Mouse (Mus musculus) ES-Bruce4 (cell line): ENCODE measurements around the gene Bckdha. TPM values are rescaled to one million over a fixed set of nuclear protein-coding genes. Genes with fewer than 3 reads are reported as not detected.

Experiments
- H3K27ac ChIP-seq: 2 replicates; pipeline ENCODE4 v1.5.1; 2012; ENCODE audit warnings: low read length, inconsistent platforms; ENCODE audit not compliant: insufficient read depth
- H3K27me3 ChIP-seq: 2 replicates; pipeline ENCODE4 v1.6.1; 2012; ENCODE audit warnings: mild to moderate bottlenecking, low read length, inconsistent platforms; ENCODE audit not compliant: control insufficient read depth, poor library complexity, insufficient read depth, severe bottlenecking
- H3K36me3 ChIP-seq: 2 replicates; pipeline ENCODE4 v1.6.1; 2012; ENCODE audit warnings: inconsistent platforms, mild to moderate bottlenecking, low read length, moderate library complexity; ENCODE audit not compliant: control insufficient read depth, poor library complexity, insufficient read depth, severe bottlenecking
- H3K4me1 ChIP-seq: one replicate; pipeline ENCODE4 v1.8.1; 2011; ENCODE audit warnings: low read length; ENCODE audit not compliant: control insufficient read depth, insufficient read depth
- H3K4me3 ChIP-seq: 2 replicates; pipeline ENCODE4 v1.5.1; 2011; ENCODE audit warnings: low read depth, mild to moderate bottlenecking, low read length
- H3K9ac ChIP-seq: 2 replicates; pipeline ENCODE4 v1.6.1; 2012; ENCODE audit warnings: low read depth, mild to moderate bottlenecking, inconsistent platforms; ENCODE audit not compliant: poor library complexity, severe bottlenecking
- H3K9me3 ChIP-seq: replicated peaks from 2 replicates; pipeline ENCODE4 v1.6.1; 2012; ENCODE audit warnings: mild to moderate bottlenecking, low read length, inconsistent platforms; ENCODE audit not compliant: control insufficient read depth, poor library complexity, insufficient read depth, severe bottlenecking
- CTCF ChIP-seq: IDR thresholded peaks from one replicate; pipeline ENCODE4 v1.8.1; 2011; ENCODE audit warnings: low read depth, low read length
- EP300 ChIP-seq: IDR thresholded peaks from 2 replicates; pipeline ENCODE4 v1.6.1; 2011; ENCODE audit warnings: low read depth, low read length; ENCODE audit not compliant: insufficient read depth
- POLR2A ChIP-seq: IDR thresholded peaks from one replicate; pipeline ENCODE4 v1.8.1; 2011; ENCODE audit warnings: low read length; ENCODE audit not compliant: insufficient read depth
- polyA plus RNA-seq: library from polyadenylated mRNA; stranded (reverse); fragments of >200 nt; gene quantifications from 2 replicates; pipeline ENCODE4 v1.2.4, GENCODE M21; 2011; ENCODE audit warnings: low read depth; ENCODE audit not compliant: missing spikeins, insufficient read depth, insufficient read length

Bckdha gene
- polyA plus RNA-seq, 1 experiment = 26.1 TPM

DNA sequence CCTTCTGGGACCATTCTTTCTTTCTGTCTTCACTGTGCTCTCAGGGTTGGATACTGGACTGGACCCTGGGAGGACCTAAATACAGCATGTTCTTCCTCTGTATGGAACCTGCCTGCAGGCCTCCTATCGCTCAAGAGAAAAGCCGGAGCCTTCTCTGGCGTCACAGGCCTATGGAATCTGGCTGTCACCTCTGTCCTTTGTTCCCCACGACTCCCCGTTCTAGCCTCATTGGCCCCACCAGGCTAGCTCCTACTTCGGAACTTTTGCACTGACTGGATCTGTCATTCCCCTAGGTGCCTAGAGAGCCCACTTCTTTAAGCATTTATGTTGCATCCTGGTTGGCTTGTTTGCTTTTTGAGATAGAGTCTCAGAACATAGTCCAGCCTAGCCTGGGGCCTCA lies 25.9 kb upstream of the Bckdha start:
- no peaks in the 10 kb centered on the region for H3K9me3 ChIP-seq
- H3K9ac ChIP-seq = no peak overlapping the region
- H3K27me3 ChIP-seq = no peaks in the 10 kb centered on the region
- no peak overlapping the region for H3K4me3 ChIP-seq
- peaks cover 5% of the 10 kb centered on the region for H3K4me1 ChIP-seq
- H3K27ac ChIP-seq = no peak overlapping the region
- TF ChIP-seq CTCF (no peak), POLR2A (no peak)
- H3K36me3 ChIP-seq = no peaks in the 10 kb centered on the region

GRCm38 (mm10) chr7:25683474-25684180 lies 24.8 kb upstream of the Bckdha start:
- H3K4me1 ChIP-seq = peaks cover 5% of the 10 kb centered on the region
- H3K27me3 ChIP-seq = no peaks in the 10 kb centered on the region
- H3K36me3 ChIP-seq = no peaks in the 10 kb centered on the region
- H3K4me3 ChIP-seq = no peak overlapping the region
- no peak overlapping the region for H3K27ac ChIP-seq
- H3K9me3 ChIP-seq = no peaks in the 10 kb centered on the region
- no peak for TF ChIP-seq CTCF
- TF ChIP-seq EP300 = no peak
- no peak for TF ChIP-seq POLR2A
- no peak overlapping the region for H3K9ac ChIP-seq

- Histone ChIP-seq H3K27me3 (no peaks in the 10 kb centered on the region), H3K9me3 (no peaks in the 10 kb centered on the region), H3K4me1 (peaks cover 5% of the 10 kb centered on the region), H3K4me3 (no peak overlapping the region), H3K9ac (no peak overlapping the region), H3K36me3 (no peaks in the 10 kb centered on the region), H3K27ac (no peak overlapping the region)
- no peak for TF ChIP-seq CTCF
- no peak for TF ChIP-seq POLR2A
- no peak for TF ChIP-seq EP300
Measured at GRCm38 (mm10) chr7:25681341-25682231, 22.8 kb upstream of the Bckdha start.

DNA sequence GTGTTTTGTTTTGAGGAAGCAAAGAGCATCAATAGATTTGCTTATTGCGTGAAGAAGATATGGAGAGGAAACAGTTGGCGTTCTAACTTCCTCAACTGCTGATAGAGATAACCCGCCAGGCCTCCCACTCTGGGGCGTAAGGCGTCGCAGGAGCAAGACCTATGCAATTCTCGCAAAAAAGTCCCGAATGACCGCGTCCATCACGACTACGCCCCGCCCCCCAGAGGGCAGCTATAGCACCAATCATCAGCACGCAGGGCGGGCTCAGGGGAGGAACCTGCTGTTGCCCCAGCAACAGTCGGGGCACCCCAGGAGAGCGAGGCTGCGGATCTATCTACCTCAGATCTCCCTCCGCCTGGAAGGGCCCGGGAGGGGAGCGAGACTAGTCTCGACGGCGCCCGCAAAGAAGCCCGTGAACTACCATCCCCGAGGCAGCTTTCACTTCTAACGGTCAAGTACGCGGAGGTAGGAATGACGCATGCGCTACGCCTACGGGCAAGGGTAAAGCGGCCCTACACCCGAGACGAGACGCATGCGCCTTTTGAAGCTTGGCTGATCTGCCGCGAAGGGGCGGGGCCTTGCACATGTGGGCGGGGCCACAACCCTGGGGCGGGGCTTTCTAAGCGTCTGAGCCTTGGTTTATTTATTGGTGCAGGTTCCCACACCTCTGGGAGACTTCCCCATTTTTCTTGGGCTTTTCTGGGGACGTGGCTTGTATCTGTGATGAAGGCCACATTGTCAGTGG lies 21.9 kb upstream of the Bckdha start, which contains the start of gene B9d2:
B9d2 (plus strand) TSS at position 267 of the 745 bp plus-strand sequence.
- Histone ChIP-seq H3K9me3 (no peaks in the 10 kb centered on the region), H3K4me1 (peaks cover 5% of the 10 kb centered on the region), H3K27me3 (no peaks in the 10 kb centered on the region), H3K9ac (peak within 1 kb of the TSS; percentile 61), H3K36me3 (no peaks in the 10 kb centered on the region), H3K27ac (peak within 1 kb of the TSS; percentile 31), H3K4me3 (peak within 1 kb of the TSS; percentile 68)
- no peak for TF ChIP-seq CTCF
- no peak for TF ChIP-seq EP300
- TF ChIP-seq POLR2A = peak; percentile 57

DNA sequence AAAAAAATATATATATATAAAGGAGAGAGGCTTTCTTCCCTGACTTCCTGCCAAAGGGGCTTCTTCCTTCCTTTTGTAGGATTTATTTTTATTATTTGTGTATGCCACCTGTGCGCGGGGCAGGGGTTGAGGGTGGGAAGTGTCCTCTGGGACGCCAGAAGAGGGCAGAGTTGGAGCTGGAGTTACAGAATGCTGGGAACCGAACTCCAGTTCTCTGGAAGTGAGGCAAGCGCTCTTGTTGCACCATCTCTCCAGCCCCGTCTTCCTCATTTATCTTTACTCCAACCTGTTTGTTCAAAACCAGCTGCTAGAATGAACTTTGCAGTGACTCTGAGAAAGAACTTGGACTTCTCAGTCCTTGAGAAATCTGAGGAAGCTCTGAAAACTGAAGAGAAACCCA lies 21.2 kb upstream of the Bckdha start:
- Histone ChIP-seq H3K9ac (peak overlapping the region; percentile 61; the same call in 1 of the 2 replicates), H3K27ac (no peak overlapping the region), H3K27me3 (no peaks in the 10 kb centered on the region), H3K9me3 (no peaks in the 10 kb centered on the region), H3K4me1 (peaks cover 7% of the 10 kb centered on the region), H3K4me3 (no peak overlapping the region), H3K36me3 (no peaks in the 10 kb centered on the region)
- TF ChIP-seq EP300 (no peak), CTCF (peak; percentile 58)
